Mouse (Mus musculus) embryonic fibroblast, embryonic 13.5 days (primary cell): Measurements from ENCODE around the gene Ank3.

Source experiments
- CTCF ChIP-seq: IDR thresholded peaks from 2 replicates; pipeline ENCODE4 v1.5.1; 2011; ENCODE audit warnings: mild to moderate bottlenecking, control low read depth, low read length, moderate library complexity, borderline replicate concordance; ENCODE audit not compliant: insufficient read depth
- POLR2A ChIP-seq: IDR thresholded peaks from 2 replicates; pipeline ENCODE4 v1.6.1; 2011; ENCODE audit warnings: low read depth, mild to moderate bottlenecking, control low read depth, low read length, moderate library complexity

- TF ChIP-seq POLR2A (no peak), CTCF (no peak)
These were observed 152.3 kb downstream of the Ank3 start for GRCm38 (mm10) chr10:69550824-69551223.
